Mouse (Mus musculus) limb, embryonic 10.5 days (tissue): ENCODE data around the gene Rdm1. TPM values are rescaled to one million over a fixed set of nuclear protein-coding genes. Genes with fewer than 3 reads are reported as not detected.
"Not testable (repeated sequence)": the region's sequence is repeated elsewhere in the genome, so short reads cannot be mapped to it uniquely, and the experiment has no call there.

ENCODE experiments used
- DNase-seq: peaks from one replicate; pipeline ENCODE4 v3.0.0-alpha.2; 2017; ENCODE audit warnings: low spot score
- H3K27ac ChIP-seq: fragments of 300-500 bp; sonication (generic); 2 replicates; pipeline ENCODE4 v1.5.1; 2016; ENCODE audit warnings: mild to moderate bottlenecking
- H3K27me3 ChIP-seq: fragments of 300-500 bp; sonication (generic); 2 replicates; pipeline ENCODE4 v1.6.1; 2016; ENCODE audit warnings: low read depth, mild to moderate bottlenecking; ENCODE audit not compliant: poor library complexity, severe bottlenecking
- H3K36me3 ChIP-seq: fragments of 300-500 bp; sonication (generic); 2 replicates; pipeline ENCODE4 v1.6.1; 2016; ENCODE audit warnings: mild to moderate bottlenecking, moderate library complexity
- H3K4me1 ChIP-seq: fragments of 300-500 bp; sonication (generic); 2 replicates; pipeline ENCODE4 v1.6.1; 2016
- H3K4me3 ChIP-seq: fragments of 300-500 bp; sonication (generic); 2 replicates; pipeline ENCODE4 v1.5.1; 2016; ENCODE audit warnings: mild to moderate bottlenecking, moderate library complexity
- H3K9me3 ChIP-seq: fragments of 300-500 bp; sonication (generic); replicated peaks from 2 replicates; pipeline ENCODE4 v1.6.1; 2016; ENCODE audit warnings: mild to moderate bottlenecking
- WGBS: fragments of 180-500 bp; shearing (Covaris S2); methylation state at CpG from one replicate; pipeline ENCODE4 v1.1.7; 2016; 5-methylcytosine and 5-hydroxymethylcytosine counted together
- polyA plus RNA-seq: library from polyadenylated mRNA; unstranded; fragments of >200 nt; fragmentation: Nextera tagmentation; extraction: Ambion mirVana; gene quantifications from 2 replicates; pipeline ENCODE4 v1.2.1, GENCODE M21; 2016

The Rdm1 gene
- polyA plus RNA-seq, 1 experiment from 2014 or later, result 22.3 TPM

GRCm38 (mm10) chr11:101604116-101604515, 22.9 kb upstream of the Rdm1 start:
- H3K4me1 ChIP-seq, result no peaks in the 10 kb centered on the region
- WGBS, result 3% methylated on average over 3 of the region's 3 CpGs
- H3K4me3 ChIP-seq, result peak overlapping the region; percentile 32

DNA sequence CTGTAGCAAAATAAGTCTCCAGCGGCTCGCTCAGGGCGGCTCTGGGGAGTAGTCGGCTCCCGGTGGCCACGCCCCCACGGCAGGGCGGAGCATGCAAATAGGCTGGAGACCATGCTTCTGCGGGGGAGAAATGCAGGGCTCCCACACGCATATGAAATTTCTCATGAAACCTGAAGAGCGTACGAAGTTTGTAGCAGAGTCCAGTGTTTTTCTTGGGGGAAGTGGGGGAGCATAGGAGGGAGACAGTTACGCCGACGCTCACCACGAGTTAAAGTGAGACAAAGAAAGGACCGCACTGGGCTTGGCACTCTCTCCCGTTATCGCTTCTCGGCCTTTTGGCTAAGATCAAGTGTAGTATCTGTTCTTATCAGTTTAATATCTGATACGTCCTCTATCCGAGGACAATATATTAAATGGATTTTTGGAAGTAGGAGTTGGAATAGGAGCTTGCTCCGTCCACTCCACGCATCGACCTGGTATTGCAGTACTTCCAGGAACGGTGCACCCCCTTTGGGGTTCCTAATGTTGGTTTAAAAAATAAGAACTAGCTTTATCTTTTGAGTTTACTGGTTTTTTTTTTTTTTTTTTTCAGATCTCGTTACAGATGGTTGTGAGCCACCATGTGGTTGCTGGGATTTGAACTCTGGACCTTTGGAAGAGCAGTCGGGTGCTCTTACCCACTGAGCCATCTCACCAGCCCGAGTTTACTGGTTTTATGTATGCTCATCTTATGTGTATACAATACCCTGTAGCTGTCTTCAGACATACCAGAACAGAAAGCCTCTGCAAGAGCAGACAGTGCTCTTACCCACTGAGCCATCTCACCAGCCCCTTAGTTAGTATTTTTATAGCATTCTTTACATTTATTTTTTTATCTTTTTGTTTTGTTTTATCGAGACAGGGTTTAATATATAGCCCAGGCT, 22.2 kb upstream of the Rdm1 start:
- not testable (repeated sequence) for H3K4me1 ChIP-seq, H3K9me3 ChIP-seq, H3K27me3 ChIP-seq, H3K36me3 ChIP-seq
- peak overlapping the region; percentile 78 for H3K27ac ChIP-seq
- peak; percentile 85 for DNase-seq
- 1% methylated on average over 30 of the region's 30 CpGs for WGBS
- peak overlapping the region; percentile 32 for H3K4me3 ChIP-seq

More at GRCm38 (mm10) chr11:101604116-101604515, 22.9 kb upstream of the Rdm1 start:
- Histone ChIP-seq H3K27ac (0 out of 2 replicates have a peak overlapping the region, but pooled peaks have one; percentile 78), H3K9me3 (no peaks in the 10 kb centered on the region), H3K27me3 (no peaks in the 10 kb centered on the region), H3K36me3 (no peaks in the 10 kb centered on the region)
- no peak for DNase-seq

- not testable (repeated sequence) for H3K36me3 ChIP-seq, H3K27me3 ChIP-seq, H3K4me1 ChIP-seq, H3K27ac ChIP-seq, H3K4me3 ChIP-seq, H3K9me3 ChIP-seq, DNase-seq
- WGBS, result 91% methylated on average over 4 of the region's 4 CpGs
Observed at GRCm38 (mm10) chr11:101607134-101607533, 19.9 kb upstream of the Rdm1 start.

DNA sequence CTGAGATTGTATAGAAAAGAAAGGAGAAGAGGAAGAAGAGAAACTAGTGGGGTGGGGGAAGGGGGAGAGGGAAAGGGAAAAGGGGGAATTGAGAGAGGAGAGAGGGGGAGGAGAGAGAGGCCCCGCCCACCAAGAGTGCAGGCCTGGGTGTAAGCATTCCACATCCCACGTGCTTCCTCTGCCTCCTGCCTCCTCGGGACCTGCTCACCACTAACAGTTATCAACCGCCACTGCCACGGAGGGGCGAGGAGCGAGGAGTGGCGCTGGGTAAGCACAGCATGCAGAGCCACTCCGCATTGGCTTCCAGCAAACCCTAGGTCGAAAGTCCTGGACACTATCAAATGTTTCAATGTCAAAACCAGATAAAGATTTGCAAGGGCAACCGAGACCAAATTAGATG, 16.6 kb upstream of the Rdm1 start:
- H3K4me3 ChIP-seq, result no peak overlapping the region
- H3K27me3 ChIP-seq, result no peaks in the 10 kb centered on the region
- 39% methylated on average over 11 of the region's 11 CpGs for WGBS
- no peak for DNase-seq
- H3K4me1 ChIP-seq, result peaks cover 7% of the 10 kb centered on the region
- H3K36me3 ChIP-seq, result no peaks in the 10 kb centered on the region
- no peaks in the 10 kb centered on the region for H3K9me3 ChIP-seq
- H3K27ac ChIP-seq, result no peak overlapping the region

DNA sequence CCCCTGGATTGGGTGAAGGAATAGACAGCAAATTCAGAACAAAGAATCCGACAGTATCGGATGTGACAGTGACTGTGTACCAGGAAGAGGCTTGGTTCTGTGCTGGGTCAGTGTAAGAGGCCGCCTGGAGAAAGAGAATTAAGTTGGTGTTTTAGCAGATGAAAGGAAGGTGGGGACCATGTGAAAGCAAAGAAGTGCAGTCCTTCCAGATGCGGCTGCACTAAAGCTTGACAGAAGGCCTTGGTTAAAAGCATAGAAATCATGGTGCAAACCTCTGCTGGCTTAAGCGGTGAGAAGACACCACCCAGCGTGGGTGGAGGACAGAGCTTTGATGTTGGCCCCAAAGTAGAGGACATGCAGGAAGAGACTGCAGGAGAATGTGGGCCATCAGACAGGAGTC, 13.4 kb upstream of the Rdm1 start:
- Histone ChIP-seq H3K4me3 (no peak overlapping the region), H3K4me1 (peaks cover 26% of the 10 kb centered on the region), H3K27ac (no peak overlapping the region), H3K27me3 (peaks cover 4% of the 10 kb centered on the region; the same call in 1 of the 2 replicates), H3K36me3 (no peaks in the 10 kb centered on the region), H3K9me3 (no peaks in the 10 kb centered on the region)
- 77% methylated on average over 6 of the region's 6 CpGs for WGBS
- no peak for DNase-seq

GRCm38 (mm10) chr11:101614116-101614515, 12.9 kb upstream of the Rdm1 start:
- no peak for DNase-seq
- 83% methylated on average over 4 of the region's 4 CpGs for WGBS
- Histone ChIP-seq H3K9me3 (no peaks in the 10 kb centered on the region), H3K27ac (no peak overlapping the region), H3K4me3 (no peak overlapping the region), H3K36me3 (no peaks in the 10 kb centered on the region), H3K4me1 (peaks cover 28% of the 10 kb centered on the region), H3K27me3 (peaks cover 4% of the 10 kb centered on the region; the same call in 1 of the 2 replicates)

DNA sequence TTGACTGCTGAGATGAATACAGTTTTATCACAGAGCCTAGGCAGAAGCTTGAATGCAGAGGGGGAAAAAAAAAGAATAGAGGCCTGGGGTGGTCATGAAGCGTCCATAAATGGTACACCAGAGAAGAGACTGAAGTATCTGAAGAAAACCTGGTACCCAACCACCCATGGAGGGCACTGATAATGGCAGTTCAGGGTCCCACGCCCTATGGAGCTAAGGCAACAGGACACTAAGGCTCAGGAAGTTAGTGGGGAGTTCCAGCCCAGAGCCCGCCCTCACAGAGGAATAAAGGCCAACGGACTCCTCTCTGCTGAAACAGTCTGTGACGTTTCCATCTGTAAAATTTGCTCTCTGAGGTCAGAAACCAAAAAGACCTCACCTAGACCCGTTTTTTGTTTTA, 11.6 kb upstream of the Rdm1 start:
- Histone ChIP-seq H3K27me3 (peaks cover 4% of the 10 kb centered on the region; the same call in 1 of the 2 replicates), H3K27ac (no peak overlapping the region), H3K9me3 (no peaks in the 10 kb centered on the region), H3K4me3 (no peak overlapping the region), H3K4me1 (peaks cover 27% of the 10 kb centered on the region), H3K36me3 (no peaks in the 10 kb centered on the region)
- DNase-seq, result no peak
- WGBS, result 85% methylated on average over 6 of the region's 6 CpGs

DNA sequence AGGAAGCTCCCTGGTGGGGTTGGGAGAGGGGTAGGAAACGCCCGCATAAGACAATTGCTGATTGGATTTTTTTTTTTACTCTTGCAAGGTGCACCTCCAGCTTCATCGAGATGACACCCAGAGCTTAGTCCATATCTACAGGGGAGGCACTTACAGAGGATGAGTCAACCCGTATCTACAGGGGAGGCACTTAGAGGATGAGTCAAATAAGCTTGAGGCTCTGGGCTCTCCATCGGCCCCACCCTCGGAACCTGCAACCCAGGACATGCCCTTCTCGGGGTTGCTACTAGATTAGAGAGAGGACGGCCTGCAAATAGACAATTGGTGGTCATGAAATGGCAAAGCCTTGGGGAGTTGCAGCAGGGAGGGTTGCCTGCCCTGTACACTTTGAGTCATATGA, 10.9 kb upstream of the Rdm1 start:
- Histone ChIP-seq H3K9me3 (no peaks in the 10 kb centered on the region), H3K4me3 (no peak overlapping the region), H3K27me3 (peaks cover 4% of the 10 kb centered on the region; the same call in 1 of the 2 replicates), H3K27ac (no peak overlapping the region), H3K4me1 (peaks cover 21% of the 10 kb centered on the region), H3K36me3 (no peaks in the 10 kb centered on the region)
- no peak for DNase-seq
- 83% methylated on average over 8 of the region's 8 CpGs for WGBS

DNA sequence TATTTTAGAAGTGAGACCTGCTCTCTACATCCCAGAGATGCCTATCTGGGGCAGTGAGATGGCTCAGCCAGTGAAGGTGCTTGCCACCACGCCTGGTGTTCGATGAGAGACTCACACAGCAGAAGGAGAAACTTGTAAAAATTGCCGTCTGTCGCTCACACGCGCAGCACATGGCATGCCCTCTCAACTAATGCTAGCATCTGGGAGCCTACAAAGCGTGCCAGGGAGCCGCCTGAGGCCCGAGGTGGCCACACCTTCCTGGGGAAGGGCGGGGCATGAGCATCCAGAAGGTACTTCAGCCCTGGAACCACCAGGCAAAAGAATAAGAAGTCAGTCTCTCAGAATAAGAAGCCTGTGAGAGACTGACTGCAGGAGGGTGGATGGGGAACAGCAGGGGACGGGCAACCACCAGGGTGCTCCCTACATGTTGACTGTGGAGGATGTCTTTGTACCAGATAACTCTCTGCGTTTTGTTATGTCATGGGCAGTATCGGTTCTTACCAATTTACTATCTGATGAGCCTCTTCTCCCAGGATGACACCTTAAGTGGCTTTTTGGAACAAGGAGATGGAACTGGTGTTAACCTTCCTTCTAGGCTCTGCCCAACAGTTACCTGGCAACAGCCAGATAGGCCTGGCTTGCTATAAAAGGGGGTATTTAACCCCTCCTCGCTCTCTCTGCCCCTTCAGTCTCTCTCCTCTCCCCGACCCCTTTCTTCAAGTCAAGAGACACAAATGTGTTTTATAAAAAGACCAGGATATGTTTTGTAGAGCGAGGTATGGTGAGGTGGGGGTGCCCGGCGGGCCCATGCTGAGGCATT, 9.8 kb upstream of the Rdm1 start:
- peak overlapping the region; percentile 34 for H3K4me3 ChIP-seq
- H3K9me3 ChIP-seq, result no peaks in the 10 kb centered on the region
- peak overlapping the region; percentile 77 for H3K27ac ChIP-seq
- peaks cover 4% of the 10 kb centered on the region; the same call in 1 of the 2 replicates for H3K27me3 ChIP-seq
- no peak for DNase-seq
- H3K36me3 ChIP-seq, result no peaks in the 10 kb centered on the region
- peaks cover 21% of the 10 kb centered on the region for H3K4me1 ChIP-seq
- WGBS, result 24% methylated on average over 18 of the region's 18 CpGs

GRCm38 (mm10) chr11:101617849-101618248, 9.1 kb upstream of the Rdm1 start:
- H3K27ac ChIP-seq, result peak overlapping the region; percentile 77
- no peaks in the 10 kb centered on the region for H3K9me3 ChIP-seq
- WGBS, result 13% methylated on average over 8 of the region's 8 CpGs
- no peaks in the 10 kb centered on the region for H3K36me3 ChIP-seq
- H3K4me1 ChIP-seq, result peaks cover 21% of the 10 kb centered on the region
- peak; percentile 70 for DNase-seq
- peaks cover 4% of the 10 kb centered on the region; the same call in 1 of the 2 replicates for H3K27me3 ChIP-seq
- peak overlapping the region; percentile 34 for H3K4me3 ChIP-seq

DNA sequence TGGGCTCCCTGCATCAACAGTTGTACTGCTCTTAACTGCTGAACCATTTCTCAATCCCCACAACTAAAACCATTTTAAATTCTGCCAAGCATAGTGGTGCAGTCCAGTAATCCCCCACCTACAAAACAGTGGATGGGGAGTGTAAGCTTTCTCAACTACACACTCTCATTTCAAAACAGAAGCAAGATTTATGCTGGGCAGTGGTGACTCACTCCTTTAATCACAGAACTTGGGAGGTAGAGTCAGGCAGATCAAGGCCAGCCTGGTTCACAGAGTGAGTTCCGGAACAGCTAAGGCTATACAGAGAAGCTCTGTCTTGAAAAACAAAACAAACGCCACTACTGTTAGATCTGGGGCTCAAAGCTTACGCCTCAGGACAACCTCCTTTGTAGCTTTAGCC, 8.4 kb upstream of the Rdm1 start:
- peak overlapping the region; percentile 77 for H3K27ac ChIP-seq
- WGBS, result 86% methylated on average over 3 of the region's 3 CpGs
- peak overlapping the region; percentile 34; the same call in 1 of the 2 replicates for H3K4me3 ChIP-seq

DNA sequence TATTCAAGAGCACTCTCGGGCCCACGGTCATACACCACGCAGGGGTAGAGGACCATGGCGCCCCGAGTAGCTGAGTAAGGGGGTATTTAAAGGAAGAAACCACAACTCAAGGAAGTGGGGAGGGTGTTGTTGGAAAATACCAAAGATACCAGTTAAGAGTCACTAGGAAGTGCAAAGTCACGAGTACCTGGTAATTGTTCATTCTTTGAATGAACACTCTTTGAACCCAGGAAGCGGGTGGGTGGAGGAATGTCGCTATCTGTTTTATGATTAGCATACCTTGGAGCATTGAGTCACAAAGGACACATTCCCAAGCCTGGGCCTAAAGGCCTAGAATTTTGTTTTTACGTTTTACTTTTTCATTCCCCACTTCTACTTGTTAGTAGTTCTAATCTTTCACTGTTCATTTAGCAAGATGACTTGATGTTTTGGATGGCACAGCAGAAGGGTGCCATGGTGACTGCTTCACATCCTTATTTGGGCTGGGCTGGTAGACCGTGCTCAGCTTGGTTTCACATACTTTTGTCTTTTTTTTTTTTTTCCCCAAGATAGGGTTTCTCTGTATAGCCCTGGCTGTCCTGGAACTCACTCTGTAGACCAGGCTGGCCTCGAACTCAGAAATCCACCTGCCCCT, 6.9 kb upstream of the Rdm1 start:
- H3K4me1 ChIP-seq, result peaks cover 21% of the 10 kb centered on the region
- not testable (repeated sequence) for H3K27me3 ChIP-seq, H3K27ac ChIP-seq, DNase-seq, H3K9me3 ChIP-seq, H3K36me3 ChIP-seq, H3K4me3 ChIP-seq
- WGBS, result 90% methylated on average over 11 of the region's 11 CpGs

More for the DNA sequence above, 8.4 kb upstream of the Rdm1 start:
- Histone ChIP-seq H3K36me3 (no peaks in the 10 kb centered on the region), H3K9me3 (no peaks in the 10 kb centered on the region), H3K27me3 (peaks cover 4% of the 10 kb centered on the region; the same call in 1 of the 2 replicates), H3K4me1 (peaks cover 21% of the 10 kb centered on the region)
- DNase-seq, result no peak
